Mouse (Mus musculus) midbrain, embryonic 11.5 days (tissue): ENCODE measurements around the gene Cyb5r2. TPM values are rescaled to one million over a fixed set of nuclear protein-coding genes. Genes with fewer than 3 reads are reported as not detected.

Source experiments
- ATAC-seq: fragments of 200-750 bp; cut with Nextera tagmentation; 2 replicates; pipeline ENCODE4 v1.8.0; 2017; ENCODE audit warnings: moderate TSS enrichment, moderate library complexity; ENCODE audit not compliant: low FRiP score
- DNase-seq: peaks from one replicate; pipeline ENCODE4 v3.0.0; 2015; ENCODE audit warnings: low spot score; ENCODE audit errors: missing footprints
- H3K27ac ChIP-seq: fragments of 300-500 bp; sonication (generic); 2 replicates; pipeline ENCODE4 v1.5.1; 2014; ENCODE audit warnings: low read depth, low read length
- H3K27me3 ChIP-seq: fragments of 300-500 bp; sonication (generic); 2 replicates; pipeline ENCODE4 v1.6.1; 2014; ENCODE audit warnings: mild to moderate bottlenecking, low read length, moderate library complexity, mixed read lengths; ENCODE audit not compliant: control insufficient read depth, insufficient read depth
- H3K36me3 ChIP-seq: fragments of 300-500 bp; sonication (generic); 2 replicates; pipeline ENCODE4 v1.6.1; 2014; ENCODE audit warnings: mild to moderate bottlenecking, low read length, moderate library complexity, mixed read lengths; ENCODE audit not compliant: control insufficient read depth, insufficient read depth
- H3K4me1 ChIP-seq: fragments of 300-500 bp; sonication (generic); 2 replicates; pipeline ENCODE4 v1.6.1; 2014; ENCODE audit warnings: low read length; ENCODE audit not compliant: control insufficient read depth, insufficient read depth
- H3K4me2 ChIP-seq: fragments of 300-500 bp; sonication (generic); 2 replicates; pipeline ENCODE4 v1.6.1; 2014; ENCODE audit warnings: mild to moderate bottlenecking, moderate library complexity
- H3K4me3 ChIP-seq: fragments of 300-500 bp; sonication (generic); 2 replicates; pipeline ENCODE4 v1.5.1; 2014; ENCODE audit warnings: low read depth, low read length
- H3K9ac ChIP-seq: fragments of 300-500 bp; sonication (generic); 2 replicates; pipeline ENCODE4 v1.6.1; 2014; ENCODE audit warnings: low read length
- H3K9me3 ChIP-seq: fragments of 300-500 bp; sonication (generic); 2 replicates; pipeline ENCODE4 v1.6.1; 2016; ENCODE audit warnings: low read length; ENCODE audit not compliant: control insufficient read depth
- WGBS: fragments of 180-500 bp; shearing (Covaris S2); extraction: QIAGEN DNeasy Blood & Tissue Kit; methylation state at CpG from one replicate; pipeline ENCODE4 v1.1.7; 2014; 5-methylcytosine and 5-hydroxymethylcytosine counted together
- polyA plus RNA-seq: library from polyadenylated mRNA; unstranded; fragments of >200 nt; fragmentation: Nextera tagmentation; extraction: Ambion mirVana; gene quantifications from 2 replicates; pipeline ENCODE4 v1.2.1, GENCODE M21; 2014

Cyb5r2 gene
- polyA plus RNA-seq, 1 experiment from 2014 or later = 0.56 TPM

DNA sequence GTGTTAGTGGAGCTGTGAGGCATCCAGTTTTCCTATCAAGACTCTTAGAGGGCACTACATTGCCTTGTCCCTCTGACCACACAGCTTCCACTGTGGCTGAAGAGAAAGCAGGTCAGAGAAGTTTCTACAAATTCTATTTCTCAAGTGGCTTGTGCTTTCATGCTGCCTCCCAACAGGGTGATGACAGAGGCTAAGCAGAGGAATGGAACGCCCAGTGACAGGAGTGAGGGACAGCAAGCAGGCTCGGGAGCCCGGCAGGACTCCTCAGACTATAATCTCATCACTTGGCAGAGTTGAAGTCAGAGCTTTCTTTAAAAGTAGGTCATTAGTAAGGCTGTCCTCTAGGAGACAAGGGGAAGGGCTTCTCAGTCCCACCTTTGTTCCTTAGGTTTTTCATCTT is 1.9 kb downstream of the Cyb5r2 start:
- H3K4me3 ChIP-seq = no peak overlapping the region
- WGBS = 85% methylated on average over 3 of the region's 3 CpGs
- no peaks in the 10 kb centered on the region for H3K36me3 ChIP-seq
- H3K9ac ChIP-seq = no peak overlapping the region
- DNase-seq (no peak), ATAC-seq (no peak)
- H3K4me2 ChIP-seq = no peak overlapping the region
- peaks cover 3% of the 10 kb centered on the region; the same call in 1 of the 2 replicates for H3K4me1 ChIP-seq
- H3K9me3 ChIP-seq = no peaks in the 10 kb centered on the region
- no peak overlapping the region for H3K27ac ChIP-seq
- no peaks in the 10 kb centered on the region for H3K27me3 ChIP-seq

- Histone ChIP-seq H3K27ac (no peak overlapping the region), H3K4me1 (no peaks in the 10 kb centered on the region), H3K27me3 (no peaks in the 10 kb centered on the region), H3K4me3 (no peak overlapping the region), H3K9me3 (no peaks in the 10 kb centered on the region), H3K9ac (no peak overlapping the region), H3K36me3 (no peaks in the 10 kb centered on the region), H3K4me2 (no peak overlapping the region)
- DNase-seq (no peak), ATAC-seq (no peak)
- 80% methylated on average over 10 of the region's 10 CpGs for WGBS
These were observed 5.8 kb downstream of the Cyb5r2 start for GRCm38 (mm10) chr7:107752031-107752520.

DNA sequence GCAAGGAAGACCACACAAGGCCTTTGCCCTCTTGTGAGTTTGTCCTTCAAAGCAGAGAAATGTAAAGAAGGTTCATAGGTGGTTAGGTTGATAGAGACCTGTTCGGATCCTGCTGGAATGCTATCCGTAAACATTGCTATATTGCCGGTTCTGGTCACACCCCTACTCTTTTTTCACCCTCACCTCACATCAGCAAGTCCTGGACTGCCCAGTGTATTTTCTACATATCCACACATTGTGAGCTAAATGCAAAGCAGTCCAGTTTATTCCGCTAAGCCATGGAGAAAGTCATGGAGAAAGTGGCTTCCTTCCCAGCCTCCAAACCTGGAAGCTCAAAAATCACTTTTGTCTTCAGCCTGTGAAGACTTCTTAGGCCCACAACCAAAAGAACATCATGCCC is 8.1 kb downstream of the Cyb5r2 start:
- Histone ChIP-seq H3K36me3 (no peaks in the 10 kb centered on the region), H3K9ac (no peak overlapping the region), H3K9me3 (no peaks in the 10 kb centered on the region), H3K4me2 (no peak overlapping the region), H3K27me3 (no peaks in the 10 kb centered on the region), H3K4me3 (no peak overlapping the region), H3K27ac (no peak overlapping the region), H3K4me1 (no peaks in the 10 kb centered on the region)
- DNase-seq = no peak
- ATAC-seq = no peak
- 90% methylated on average over 4 of the region's 4 CpGs for WGBS

DNA sequence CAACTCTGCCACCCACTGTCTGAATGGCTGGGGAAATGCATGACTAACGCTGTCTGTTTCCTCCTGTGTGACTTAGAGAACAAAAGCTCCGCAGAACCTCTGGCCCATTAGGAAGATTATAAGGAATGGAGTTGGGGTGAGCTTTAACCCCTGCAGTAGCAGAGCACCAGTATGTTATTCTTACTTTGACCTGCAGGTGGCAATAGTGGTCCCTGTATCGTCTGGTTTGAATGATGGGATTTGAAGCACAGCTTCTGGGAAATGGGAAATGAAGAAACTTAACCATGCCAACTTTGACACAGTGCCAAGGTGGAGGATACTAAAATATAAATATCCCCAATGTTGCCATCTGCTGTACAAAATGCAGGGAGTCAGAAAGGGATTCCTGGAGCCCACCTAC is 8.6 kb downstream of the Cyb5r2 start:
- Histone ChIP-seq H3K9ac (no peak overlapping the region), H3K4me3 (no peak overlapping the region), H3K4me1 (no peaks in the 10 kb centered on the region), H3K36me3 (no peaks in the 10 kb centered on the region), H3K9me3 (no peaks in the 10 kb centered on the region), H3K27me3 (no peaks in the 10 kb centered on the region), H3K4me2 (no peak overlapping the region), H3K27ac (no peak overlapping the region)
- DNase-seq = peak; percentile 97
- 10% methylated on average over 3 of the region's 3 CpGs for WGBS
- ATAC-seq = peak; percentile 49; the same call in 1 of the 2 replicates

DNA sequence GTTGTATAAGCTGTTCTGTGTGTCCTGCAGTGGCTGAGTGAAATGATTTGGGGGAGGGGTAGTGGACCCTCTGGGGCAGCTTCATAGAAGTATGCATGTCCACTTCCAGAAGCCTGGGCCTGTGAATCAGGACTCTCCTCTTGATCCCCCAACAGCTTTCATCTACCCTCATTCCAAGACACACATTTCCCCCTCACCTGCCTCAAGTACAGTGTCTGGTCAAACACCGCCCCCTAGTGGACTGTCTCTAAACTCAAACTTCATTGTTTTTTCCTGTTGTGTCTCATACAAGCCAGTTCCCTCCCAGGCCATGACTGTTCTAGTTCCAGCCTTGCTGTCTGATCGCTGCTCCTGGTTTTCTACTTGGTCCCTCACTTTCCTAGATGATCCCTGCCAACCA is 9.9 kb downstream of the Cyb5r2 start:
- Histone ChIP-seq H3K4me3 (no peak overlapping the region), H3K9me3 (no peaks in the 10 kb centered on the region), H3K27me3 (no peaks in the 10 kb centered on the region), H3K36me3 (no peaks in the 10 kb centered on the region), H3K9ac (no peak overlapping the region), H3K4me1 (no peaks in the 10 kb centered on the region), H3K27ac (no peak overlapping the region), H3K4me2 (no peak overlapping the region)
- ATAC-seq = peak; percentile 26
- DNase-seq = peak; percentile 92
- 18% methylated on average over 2 of the region's 2 CpGs for WGBS

DNA sequence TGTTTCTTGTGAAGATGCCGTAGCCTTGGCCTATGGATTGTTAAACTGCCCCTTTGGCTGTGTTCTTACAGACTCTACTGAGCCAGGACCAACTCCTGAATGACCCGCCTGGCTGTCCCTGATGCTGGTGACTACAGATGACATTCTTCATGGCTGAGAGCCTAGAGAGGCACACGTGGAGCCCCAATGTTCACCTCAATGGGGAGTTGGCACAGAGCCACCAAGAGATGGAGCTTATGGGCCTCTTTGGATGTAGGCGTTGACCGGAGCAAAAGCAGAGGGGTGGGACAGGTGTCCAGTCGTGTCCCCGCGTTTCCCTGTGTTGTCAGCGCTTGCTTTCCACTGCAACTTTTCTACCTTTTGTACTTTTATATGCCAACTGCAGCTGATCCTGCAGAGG is 10.4 kb downstream of the Cyb5r2 start:
- ATAC-seq = no peak

GRCm38 (mm10) chr7:107746036-107746435 is 11.8 kb downstream of the Cyb5r2 start:
- 90% methylated on average over 8 of the region's 8 CpGs for WGBS
- no peaks in the 10 kb centered on the region for H3K36me3 ChIP-seq
- ATAC-seq = no peak

More for the DNA sequence above, 10.4 kb downstream of the Cyb5r2 start:
- Histone ChIP-seq H3K4me2 (no peak overlapping the region), H3K27ac (no peak overlapping the region), H3K27me3 (no peaks in the 10 kb centered on the region), H3K9me3 (no peaks in the 10 kb centered on the region), H3K9ac (no peak overlapping the region), H3K4me3 (no peak overlapping the region), H3K36me3 (no peaks in the 10 kb centered on the region), H3K4me1 (no peaks in the 10 kb centered on the region)
- no peak for DNase-seq
- WGBS = 91% methylated on average over 9 of the region's 9 CpGs

GRCm38 (mm10) chr7:107745111-107745510 is 12.7 kb downstream of the Cyb5r2 start:
- ATAC-seq (no peak), DNase-seq (no peak)
- WGBS = 79% methylated on average over 2 of the region's 2 CpGs
- Histone ChIP-seq H3K9ac (no peak overlapping the region), H3K4me1 (no peaks in the 10 kb centered on the region), H3K4me2 (no peak overlapping the region), H3K27ac (no peak overlapping the region), H3K36me3 (no peaks in the 10 kb centered on the region), H3K9me3 (no peaks in the 10 kb centered on the region), H3K27me3 (no peaks in the 10 kb centered on the region), H3K4me3 (no peak overlapping the region)

More at GRCm38 (mm10) chr7:107746036-107746435, 11.8 kb downstream of the Cyb5r2 start:
- no peak for DNase-seq
- no peaks in the 10 kb centered on the region for H3K9me3 ChIP-seq
- no peak overlapping the region for H3K4me2 ChIP-seq
- H3K4me3 ChIP-seq = no peak overlapping the region
- H3K9ac ChIP-seq = no peak overlapping the region
- H3K27ac ChIP-seq = no peak overlapping the region
- H3K4me1 ChIP-seq = no peaks in the 10 kb centered on the region
- no peaks in the 10 kb centered on the region for H3K27me3 ChIP-seq

DNA sequence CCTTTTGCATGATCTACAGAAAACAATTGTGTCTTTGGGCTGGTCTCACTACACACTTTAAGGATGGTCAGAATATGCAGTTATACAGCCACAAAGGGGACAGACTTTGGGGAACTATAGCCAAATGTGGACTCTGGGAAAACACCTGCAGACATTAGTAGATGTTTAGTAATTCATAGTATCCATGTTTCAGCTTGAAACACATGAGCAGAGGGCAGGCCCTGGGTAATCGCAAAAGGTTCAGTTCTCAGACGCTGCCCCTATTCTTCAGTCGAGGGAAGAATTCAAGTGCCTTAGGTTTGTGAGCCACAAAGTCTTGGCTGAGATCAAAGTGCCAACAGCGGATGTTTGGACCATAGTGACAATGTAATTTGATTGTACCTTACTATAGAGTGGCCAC is 13.4 kb downstream of the Cyb5r2 start:
- no peak overlapping the region for H3K4me2 ChIP-seq
- H3K4me3 ChIP-seq = no peak overlapping the region
- no peaks in the 10 kb centered on the region for H3K4me1 ChIP-seq
- WGBS = 92% methylated on average over 4 of the region's 4 CpGs
- no peaks in the 10 kb centered on the region for H3K9me3 ChIP-seq
- H3K27ac ChIP-seq = no peak overlapping the region
- H3K36me3 ChIP-seq = no peaks in the 10 kb centered on the region
- no peak for DNase-seq
- ATAC-seq = no peak
- no peaks in the 10 kb centered on the region for H3K27me3 ChIP-seq
- no peak overlapping the region for H3K9ac ChIP-seq
